Mouse (Mus musculus) spleen, adult 2 months (tissue): ENCODE results near the gene Atp1a4. TPM values are rescaled to one million over a fixed set of nuclear protein-coding genes. Genes with fewer than 3 reads are reported as not detected.
A peak's percentile ranks its signal among the peaks of the same experiment; 100 is the strongest.

Experiments used
- DNase-seq, 2 experiments: peaks; one replicate each; pipeline versions ENCODE4 v3.0.0 to v3.0.0-alpha.2; 2012 to 2021; ENCODE audit warnings: low spot score in 2 of 2, low read depth in 1 of 2
- H3K27ac ChIP-seq: fragments of 200-500 bp; 2 replicates; pipeline ENCODE4 v1.5.1; 2012; ENCODE audit warnings: low read length, inconsistent platforms; ENCODE audit not compliant: insufficient read depth
- H3K27me3 ChIP-seq: fragments of 200-500 bp; 2 replicates; pipeline ENCODE4 v1.6.1; 2012; ENCODE audit warnings: mild to moderate bottlenecking, moderate library complexity, low read length, inconsistent platforms; ENCODE audit not compliant: control insufficient read depth, insufficient read depth
- H3K36me3 ChIP-seq: fragments of 200-500 bp; 2 replicates; pipeline ENCODE4 v1.6.1; 2012; ENCODE audit warnings: mild to moderate bottlenecking, low read length, inconsistent platforms; ENCODE audit not compliant: control insufficient read depth, insufficient read depth
- H3K4me1 ChIP-seq: fragments of 200-500 bp; 2 replicates; pipeline ENCODE4 v1.6.1; 2011; ENCODE audit warnings: inconsistent platforms; ENCODE audit not compliant: control insufficient read depth, insufficient read depth, insufficient read length
- H3K4me3 ChIP-seq: fragments of 200-500 bp; 2 replicates; pipeline ENCODE4 v1.5.1; 2011; ENCODE audit warnings: mild to moderate bottlenecking, inconsistent platforms; ENCODE audit not compliant: insufficient read depth, insufficient read length; ENCODE audit errors: extremely low read depth
- CTCF ChIP-seq: fragments of 200-500 bp; IDR thresholded peaks from 2 replicates; pipeline ENCODE4 v1.5.1; 2011; ENCODE audit warnings: mild to moderate bottlenecking, inconsistent platforms; ENCODE audit not compliant: insufficient read depth, insufficient read length, insufficient replicate concordance; ENCODE audit errors: extremely low read depth
- POLR2A ChIP-seq: fragments of 200-500 bp; IDR thresholded peaks from 2 replicates; pipeline ENCODE4 v1.6.1; 2011; ENCODE audit warnings: low read depth, low read length, inconsistent platforms
- WGBS: fragments of 180-500 bp; shearing (Covaris S2); methylation state at CpG from one replicate; pipeline ENCODE4 v1.1.7; 2018; 5-methylcytosine and 5-hydroxymethylcytosine counted together
- polyA plus RNA-seq: library from polyadenylated mRNA; depleted of rRNA; stranded (reverse); fragments of >200 nt; gene quantifications from 2 replicates; pipeline ENCODE4 v1.2.3, GENCODE M21; 2012

The Atp1a4 gene
- polyA plus RNA-seq, 1 experiment = not detected

DNA sequence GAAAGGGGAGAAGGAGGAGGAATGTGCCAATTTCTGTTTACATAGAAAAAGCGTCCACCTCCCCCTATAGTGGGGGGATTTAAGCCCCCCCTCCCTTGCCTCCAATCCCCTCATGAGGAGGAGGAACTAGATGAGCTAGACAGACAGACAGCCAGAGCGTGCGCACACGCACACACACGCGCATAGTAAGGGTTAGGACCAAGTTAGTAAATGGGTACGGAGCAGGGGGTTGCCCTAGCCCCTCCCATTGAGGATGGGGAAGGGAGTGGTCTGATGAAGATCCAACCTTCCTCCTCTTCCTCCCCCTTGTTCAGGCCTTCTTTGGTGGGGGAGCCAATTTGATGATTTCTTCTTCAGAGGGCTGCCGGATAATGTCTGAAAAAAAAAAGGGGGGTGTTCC lies 59.9 kb downstream of the Atp1a4 start:
- TF ChIP-seq POLR2A (no peak), CTCF (no peak)

DNA sequence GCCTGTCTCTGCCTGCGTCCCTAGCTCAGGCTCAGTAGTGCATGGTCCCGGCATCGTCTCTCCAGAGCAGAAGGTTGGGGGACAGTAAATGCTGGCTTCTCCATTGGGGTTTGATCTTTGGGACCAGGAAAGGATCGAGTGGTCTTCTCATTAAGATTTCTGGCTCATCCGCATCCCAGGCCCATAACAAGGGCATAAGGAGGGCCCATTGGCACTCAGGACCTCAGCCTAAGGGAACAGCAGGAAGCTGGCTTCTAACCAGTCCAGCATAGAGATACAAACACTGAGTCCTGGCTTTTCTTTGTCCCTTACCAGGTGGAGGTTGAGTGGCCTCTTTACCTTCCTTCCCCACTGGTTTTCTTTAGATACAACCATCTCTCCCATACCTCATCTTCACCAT lies 60.4 kb downstream of the Atp1a4 start:
- H3K36me3 ChIP-seq = peaks cover 29% of the 10 kb centered on the region

More for the DNA sequence above, 59.9 kb downstream of the Atp1a4 start:
- Histone ChIP-seq H3K4me1 (0 out of 2 replicates have a peak, but pooled peaks cover 6% of the 10 kb centered on the region), H3K27ac (no peak overlapping the region), H3K27me3 (no peaks in the 10 kb centered on the region), H3K4me3 (no peak overlapping the region), H3K36me3 (peaks cover 29% of the 10 kb centered on the region)
- DNase-seq = no peak
- WGBS = 94% methylated on average over 8 of the region's 8 CpGs

DNA sequence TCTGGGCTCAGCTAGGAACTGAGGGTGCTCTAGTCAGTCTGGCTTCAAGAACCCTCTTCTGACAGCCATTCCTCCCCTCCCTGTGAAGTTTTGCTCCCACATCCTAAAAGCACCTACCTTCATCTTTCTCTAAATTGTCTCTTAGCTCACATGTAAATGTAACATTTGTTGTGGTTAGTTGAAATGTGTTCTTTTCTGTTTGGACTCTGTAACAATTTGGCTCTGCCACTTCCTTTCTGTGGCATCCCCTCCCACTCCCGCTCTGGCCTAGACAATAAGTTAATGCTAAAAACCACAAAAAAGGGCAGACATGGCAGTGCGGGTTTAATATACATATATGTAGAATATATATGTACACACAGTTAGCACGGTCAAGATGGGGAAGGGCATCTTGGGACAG lies 61.1 kb downstream of the Atp1a4 start:
- TF ChIP-seq CTCF (no peak), POLR2A (no peak)
- no peak overlapping the region for H3K4me3 ChIP-seq
- 69% methylated on average over 3 of the region's 3 CpGs for WGBS
- H3K27ac ChIP-seq = no peak overlapping the region
- H3K27me3 ChIP-seq = no peaks in the 10 kb centered on the region
- H3K4me1 ChIP-seq = 0 out of 2 replicates have a peak, but pooled peaks cover 6% of the 10 kb centered on the region
- no peak for DNase-seq
- H3K36me3 ChIP-seq = peaks cover 34% of the 10 kb centered on the region

More for the DNA sequence above, 60.4 kb downstream of the Atp1a4 start:
- no peaks in the 10 kb centered on the region for H3K27me3 ChIP-seq
- H3K27ac ChIP-seq = no peak overlapping the region
- WGBS = 94% methylated on average over 5 of the region's 5 CpGs
- no peak for TF ChIP-seq CTCF
- no peak for TF ChIP-seq POLR2A
- H3K4me1 ChIP-seq = 0 out of 2 replicates have a peak, but pooled peaks cover 6% of the 10 kb centered on the region
- no peak overlapping the region for H3K4me3 ChIP-seq
- DNase-seq = no peak

DNA sequence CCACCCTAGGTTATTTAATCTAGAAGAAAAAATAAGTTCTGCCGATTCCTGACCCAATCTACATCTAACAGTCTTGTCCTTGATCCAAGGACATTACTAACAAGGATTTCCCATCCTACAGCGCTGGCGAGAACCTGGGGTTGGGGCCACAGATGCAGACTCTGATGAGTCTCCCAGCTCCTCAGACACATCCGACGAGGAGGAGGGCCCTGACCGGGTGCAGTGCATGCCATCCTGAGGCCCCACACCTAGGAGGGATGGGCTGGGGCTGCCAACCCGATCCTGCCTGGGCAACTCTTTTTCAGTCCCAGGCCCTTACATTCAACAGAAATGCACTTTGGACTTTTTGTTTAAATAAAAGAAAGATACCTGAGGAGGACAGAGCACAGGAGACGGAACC lies 63.8 kb downstream of the Atp1a4 start:
- no peak overlapping the region for H3K27ac ChIP-seq
- H3K36me3 ChIP-seq = peaks cover 38% of the 10 kb centered on the region
- no peak for DNase-seq
- TF ChIP-seq CTCF (no peak), POLR2A (no peak)
- no peak overlapping the region for H3K4me3 ChIP-seq
- no peaks in the 10 kb centered on the region for H3K27me3 ChIP-seq
- 88% methylated on average over 8 of the region's 8 CpGs for WGBS
- 0 out of 2 replicates have a peak, but pooled peaks cover 6% of the 10 kb centered on the region for H3K4me1 ChIP-seq

DNA sequence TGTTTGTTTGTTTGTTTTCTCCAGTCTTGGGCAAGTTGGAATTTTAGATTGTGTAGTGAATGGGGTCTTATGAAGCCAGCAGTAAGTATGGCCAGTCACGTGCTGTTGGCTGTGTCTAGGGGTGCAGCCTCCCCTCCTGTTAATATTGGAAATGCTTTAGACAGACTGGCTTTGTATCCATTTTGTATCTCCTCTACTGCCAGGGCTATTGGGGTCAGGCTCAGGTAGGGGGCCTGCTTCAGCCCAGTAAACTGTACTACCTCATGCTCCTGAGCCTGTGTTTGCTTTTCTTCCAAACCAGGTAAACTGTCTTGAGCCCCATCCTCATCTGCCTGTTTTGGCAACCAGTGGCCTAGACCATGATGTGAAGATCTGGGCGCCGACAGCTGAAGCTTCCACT lies 66.0 kb downstream of the Atp1a4 start:
- Histone ChIP-seq H3K4me1 (0 out of 2 replicates have a peak, but pooled peaks cover 6% of the 10 kb centered on the region), H3K4me3 (no peak overlapping the region), H3K36me3 (peaks cover 44% of the 10 kb centered on the region), H3K27me3 (no peaks in the 10 kb centered on the region), H3K27ac (no peak overlapping the region)
- no peak for DNase-seq
- 86% methylated on average over 3 of the region's 3 CpGs for WGBS
- no peak for TF ChIP-seq CTCF
- no peak for TF ChIP-seq POLR2A

DNA sequence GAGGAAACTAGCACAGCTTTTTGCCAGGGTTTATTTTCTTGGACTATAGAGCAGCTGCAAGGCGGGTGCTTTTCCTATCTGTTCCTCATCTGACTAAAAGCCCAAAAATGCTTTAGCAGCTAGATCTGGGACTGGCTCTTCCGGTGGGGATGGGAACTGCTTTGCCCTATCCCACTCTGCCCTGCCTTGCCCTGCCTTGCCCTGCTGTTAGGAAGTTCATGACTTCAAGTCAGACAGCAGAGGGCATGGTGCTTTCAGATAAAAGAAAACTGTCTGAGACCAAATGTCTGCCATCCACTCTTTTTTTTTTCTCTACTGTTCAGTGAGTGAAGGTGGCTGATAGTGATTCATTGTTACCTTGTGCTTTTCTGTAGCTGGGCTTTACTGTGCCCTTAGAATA lies 66.6 kb downstream of the Atp1a4 start:
- Histone ChIP-seq H3K4me3 (no peak overlapping the region), H3K27me3 (no peaks in the 10 kb centered on the region), H3K36me3 (peaks cover 48% of the 10 kb centered on the region), H3K27ac (no peak overlapping the region), H3K4me1 (0 out of 2 replicates have a peak, but pooled peaks cover under 1% of the 10 kb centered on the region)
- no peak for DNase-seq
- 87% methylated on average over 2 of the region's 2 CpGs for WGBS
- TF ChIP-seq CTCF (no peak), POLR2A (no peak)

DNA sequence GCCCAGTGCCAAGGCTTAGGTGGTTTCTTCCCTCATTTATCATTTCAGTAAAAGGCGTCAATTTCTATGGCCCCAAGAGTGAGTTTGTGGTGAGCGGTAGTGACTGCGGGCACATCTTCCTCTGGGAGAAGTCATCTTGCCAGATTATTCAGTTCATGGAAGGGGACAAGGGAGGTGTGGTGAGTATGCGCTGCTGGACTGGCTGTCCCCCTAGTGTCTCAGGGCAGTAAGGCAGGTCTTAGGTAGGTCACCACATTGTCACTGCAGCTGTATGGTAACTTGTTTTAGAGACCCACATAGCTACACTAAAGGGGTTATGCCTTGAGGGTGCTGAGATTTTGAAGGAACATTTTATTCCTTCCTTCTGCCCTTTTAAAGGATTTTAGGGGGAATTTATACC lies 69.3 kb downstream of the Atp1a4 start:
- Histone ChIP-seq H3K4me1 (no peaks in the 10 kb centered on the region), H3K27me3 (no peaks in the 10 kb centered on the region), H3K27ac (no peak overlapping the region), H3K4me3 (no peak overlapping the region), H3K36me3 (peaks cover 43% of the 10 kb centered on the region)
- TF ChIP-seq POLR2A (no peak), CTCF (peak; percentile 19; the same call in 1 of the 2 replicates)
- WGBS = 92% methylated on average over 4 of the region's 4 CpGs
- no peak for DNase-seq
